Mouse (Mus musculus) kidney, adult 10 weeks (tissue): ENCODE data around the gene Zswim4. TPM values are rescaled to one million over a fixed set of nuclear protein-coding genes. Genes with fewer than 3 reads are reported as not detected.

ENCODE experiments used
- polyA plus RNA-seq: library from polyadenylated mRNA; stranded (reverse); fragments of 350-450 nt; fragmentation: Illumina TruSeq; extraction: RNeasy Lipid Tissue Mini Kit (QIAGEN cat#74804); gene quantifications from one replicate; pipeline ENCODE4 v1.2.3, GENCODE M21; 2014; ENCODE audit warnings: low read depth, low replicate concordance

Zswim4 gene
- not detected for polyA plus RNA-seq

DNA sequence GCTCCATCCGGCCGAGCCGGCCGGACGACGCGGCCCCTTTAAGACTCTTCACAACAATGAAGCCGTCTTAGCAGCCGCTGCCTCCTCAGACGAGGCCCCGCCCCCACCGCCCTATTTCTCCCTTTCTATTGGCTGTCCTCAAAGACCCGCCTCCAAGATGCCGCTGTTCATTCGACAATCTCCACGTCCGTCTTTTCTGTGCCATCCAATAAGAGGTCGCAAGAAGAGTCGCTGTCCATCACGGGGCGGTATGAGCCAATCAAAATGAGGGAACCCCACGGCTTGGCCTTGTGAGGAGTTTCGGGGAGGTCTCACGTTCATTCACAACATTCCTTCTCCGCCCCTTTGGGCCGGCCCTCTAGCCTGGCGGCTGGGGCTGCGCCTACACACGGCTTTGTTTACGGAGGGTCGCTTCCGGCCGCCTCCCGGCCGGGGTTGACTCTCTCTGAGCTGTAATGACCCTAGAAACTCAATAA is at the start of gene Zswim4:
TSS of gene Zswim4 (minus strand) at position 58 of the 476 bp plus-strand sequence.

DNA sequence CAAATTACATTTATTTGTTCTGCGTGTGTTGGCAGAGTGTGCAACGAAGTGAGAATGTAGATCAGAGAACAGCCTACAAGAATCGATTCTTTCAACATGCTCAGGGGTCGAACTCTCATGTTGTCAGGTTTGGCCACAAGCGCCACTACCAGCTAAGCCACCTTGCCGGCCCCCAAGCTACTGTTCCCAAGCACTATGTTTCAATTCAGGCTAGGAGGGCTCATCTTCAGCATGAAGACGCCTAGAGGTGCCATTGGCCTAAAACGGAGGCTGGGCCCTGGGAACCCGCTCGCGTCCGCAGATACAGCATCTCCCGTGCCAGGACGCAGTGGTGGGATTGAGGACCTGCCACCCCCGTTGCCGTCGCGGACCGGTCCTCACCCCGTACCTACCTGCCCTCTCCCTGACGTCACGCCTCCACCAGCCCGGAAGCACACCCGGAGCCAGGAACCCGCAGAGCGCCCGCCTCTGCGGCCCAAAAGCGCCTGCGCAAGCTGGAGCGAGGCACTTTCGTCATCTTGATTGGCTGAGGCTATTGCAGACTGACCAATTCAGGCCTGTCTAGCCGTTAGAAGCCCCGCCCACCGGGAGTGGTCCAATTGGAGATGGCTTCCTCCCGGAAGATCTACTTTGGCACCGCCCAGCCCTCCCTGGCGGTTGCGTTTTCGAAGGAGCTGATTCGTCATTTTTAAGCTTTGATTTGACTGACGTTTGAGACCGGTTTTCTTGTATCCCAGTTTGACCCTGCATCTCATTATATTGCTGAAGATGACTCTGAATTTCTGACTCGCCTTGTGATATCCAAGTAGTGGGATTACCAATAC is 33.3 kb upstream of the Zswim4 start, which contains the start of gene Ccdc130:
TSS of gene Ccdc130 (minus strand) at position 431 of the 824 bp plus-strand sequence.

DNA sequence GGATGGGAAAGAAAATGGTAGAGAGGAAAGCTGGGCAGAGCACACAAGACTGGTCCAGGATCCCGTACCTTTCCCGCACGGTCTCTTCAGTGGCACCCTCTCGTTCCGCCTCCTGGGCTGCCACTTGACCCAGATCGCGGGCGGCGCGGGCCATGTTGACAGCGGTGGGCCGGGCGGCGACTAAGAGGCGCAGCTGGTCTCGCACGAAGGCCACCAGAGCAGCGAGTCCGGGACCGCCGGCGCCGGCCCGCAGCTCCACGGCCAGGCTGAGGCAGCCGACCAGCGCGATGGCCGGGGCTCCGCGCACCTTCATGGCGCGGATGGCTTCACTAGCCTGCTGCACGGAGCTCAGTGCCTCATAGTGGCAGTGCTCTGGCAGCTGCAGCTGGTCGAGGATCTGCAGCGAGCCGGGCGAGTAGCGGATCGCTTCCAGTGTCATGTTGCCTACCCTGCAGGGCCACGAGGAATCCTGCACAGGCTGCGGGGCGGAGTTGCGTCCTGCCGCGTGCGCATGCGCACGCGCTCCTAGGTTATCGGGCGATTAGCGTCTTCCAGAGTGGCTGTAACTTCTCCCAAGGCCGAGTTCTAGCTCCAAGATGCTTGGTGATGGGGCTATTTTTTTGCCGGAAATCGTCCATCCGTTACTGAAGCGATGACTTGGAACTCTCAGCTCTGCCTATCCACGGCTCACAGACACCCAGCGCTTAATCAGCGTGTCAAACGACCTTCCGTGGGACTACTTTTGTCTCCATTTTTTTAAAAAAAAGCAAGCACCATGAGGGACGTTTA is 20.2 kb upstream of the Zswim4 start, which contains the start of gene Mri1:
TSS of gene Mri1 (minus strand) at position 505 of the 789 bp plus-strand sequence.

DNA sequence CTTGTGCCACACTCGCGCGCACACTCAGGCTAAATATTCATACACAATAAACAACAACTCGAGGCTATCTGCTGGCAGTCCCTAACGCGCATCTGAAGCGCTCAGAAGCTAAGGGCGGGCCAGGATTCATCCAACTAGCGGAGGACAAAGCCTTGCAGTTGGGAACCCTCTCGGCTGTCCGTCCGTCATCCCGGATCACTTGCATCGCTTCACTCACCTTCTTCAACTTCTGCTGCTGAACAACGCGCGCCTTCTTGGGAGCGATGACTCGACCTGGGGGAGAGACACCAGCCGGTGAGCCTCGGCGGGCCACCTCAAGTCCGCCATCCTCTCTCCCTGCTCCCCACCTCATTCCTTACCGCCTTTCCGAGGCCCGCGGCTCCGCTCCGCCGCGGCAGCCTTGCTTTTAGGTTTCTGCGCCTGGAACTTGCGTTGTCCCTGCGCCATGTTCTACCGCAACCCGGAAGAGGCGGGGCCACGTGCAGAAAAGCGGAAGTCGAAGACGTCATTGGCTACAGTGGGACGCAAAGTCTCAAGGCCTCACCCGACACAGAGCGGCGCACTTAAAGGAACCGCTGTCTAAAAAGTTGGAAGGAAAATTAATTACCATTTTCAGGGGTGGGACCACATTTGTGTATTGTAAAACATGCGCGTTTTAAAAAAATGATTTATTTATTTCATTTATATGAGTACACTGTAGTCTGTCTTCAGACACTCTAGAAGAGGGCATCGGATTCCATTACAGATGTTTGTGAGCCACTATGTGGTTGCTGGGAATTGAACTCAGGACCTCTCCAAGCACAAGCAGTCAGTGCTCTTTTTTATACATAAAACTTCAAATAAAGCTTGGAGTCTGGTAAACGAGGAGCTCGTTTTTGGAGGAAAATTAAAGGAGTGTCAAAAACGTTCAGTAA is 12.7 kb upstream of the Zswim4 start, which contains the start of gene D8Ertd738e:
TSS of gene D8Ertd738e (minus strand) at position 463 of the 914 bp plus-strand sequence.

DNA sequence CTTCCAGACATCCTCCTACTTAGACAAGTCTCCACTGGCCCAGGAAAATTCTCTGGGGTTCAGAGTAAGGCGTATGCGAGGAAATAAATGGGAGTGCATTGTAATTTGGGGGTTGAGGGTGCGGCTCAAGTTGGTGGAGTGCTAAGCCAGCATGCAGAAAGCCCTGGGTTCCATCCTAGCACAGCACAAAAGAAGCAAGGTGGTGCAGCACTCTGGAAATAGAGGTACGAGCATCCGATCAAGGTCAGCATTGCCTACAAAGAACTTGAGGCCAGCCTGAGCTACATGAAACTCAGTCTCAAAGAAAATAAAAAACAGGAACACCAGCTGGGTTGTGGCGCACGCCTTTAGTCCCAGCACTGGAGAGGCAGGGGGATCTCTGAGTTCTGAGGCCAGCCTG is 51.7 kb downstream of the Zswim4 start, which contains the start of gene Nanos3:
TSS of gene Nanos3 (minus strand) at position 101 of the 400 bp plus-strand sequence.

Other genes with a start within 250 kb of the Zswim4 start
- gene Samd1, start 239.4 kb downstream of the Zswim4 start, polyA plus RNA-seq: 2.6 TPM
- not detected for gene 1700067K01Rik, start 235.6 kb downstream of the Zswim4 start, polyA plus RNA-seq
- 17.9 TPM for gene 2210011C24Rik, start 224.9 kb downstream of the Zswim4 start, polyA plus RNA-seq
- gene Palm3, start 215.6 kb downstream of the Zswim4 start, polyA plus RNA-seq: 8.4 TPM
- gene Il27ra, start 194.5 kb downstream of the Zswim4 start, polyA plus RNA-seq: not detected
- not detected for gene Rln3, start 192.1 kb downstream of the Zswim4 start, polyA plus RNA-seq
- 3.2 TPM for gene Gm10643, start 171.9 kb downstream of the Zswim4 start, polyA plus RNA-seq
- gene Rfx1, start 170.2 kb downstream of the Zswim4 start, polyA plus RNA-seq: 0.89 TPM
- 1.6 TPM for gene Dcaf15, start 132.3 kb downstream of the Zswim4 start, polyA plus RNA-seq
- gene Podnl1, start 111.1 kb downstream of the Zswim4 start, polyA plus RNA-seq: not detected
- 0.24 TPM for gene Cc2d1a, start 89.1 kb downstream of the Zswim4 start, polyA plus RNA-seq
- not detected for gene 4930432K21Rik, start 89.0 kb downstream of the Zswim4 start, polyA plus RNA-seq
- gene Nanos3, start 51.8 kb downstream of the Zswim4 start, polyA plus RNA-seq: not detected
- 2.1 TPM for gene D8Ertd738e, start 12.7 kb upstream of the Zswim4 start, polyA plus RNA-seq
- gene Mri1, start 20.3 kb upstream of the Zswim4 start, polyA plus RNA-seq: 1.8 TPM
- 0.32 TPM for gene Ccdc130, start 33.3 kb upstream of the Zswim4 start, polyA plus RNA-seq
- gene Cacna1a, start 151.4 kb upstream of the Zswim4 start, polyA plus RNA-seq: 0.24 TPM